Mouse (Mus musculus) heart, postnatal 0 days (tissue): ENCODE measurements around the gene Mid1. TPM values are rescaled to one million over a fixed set of nuclear protein-coding genes. Genes with fewer than 3 reads are reported as not detected.

Experiments
- ATAC-seq: fragments of 200-750 bp; cut with Nextera tagmentation; 2 replicates; pipeline ENCODE4 v1.8.0; 2017; ENCODE audit warnings: low read depth, moderate number of reproducible peaks, moderate library complexity; ENCODE audit not compliant: insufficient read depth
- DNase-seq: peaks from one replicate; pipeline ENCODE4 v3.0.0-alpha.2; 2016; ENCODE audit warnings: low spot score
- H3K27ac ChIP-seq: fragments of 300-500 bp; sonication (generic); 2 replicates; pipeline ENCODE4 v1.5.1; 2014; ENCODE audit warnings: low read depth, mild to moderate bottlenecking
- H3K27me3 ChIP-seq: fragments of 300-500 bp; sonication (generic); 2 replicates; pipeline ENCODE4 v1.6.1; 2014; ENCODE audit warnings: low read length, mixed read lengths; ENCODE audit not compliant: control insufficient read depth, insufficient read depth
- H3K36me3 ChIP-seq: fragments of 300-500 bp; sonication (generic); replicated peaks from 2 replicates; pipeline ENCODE4 v1.6.1; 2014; ENCODE audit warnings: low read length, mixed read lengths; ENCODE audit not compliant: control insufficient read depth, insufficient read depth
- H3K4me1 ChIP-seq: fragments of 300-500 bp; sonication (generic); 2 replicates; pipeline ENCODE4 v1.6.1; 2014; ENCODE audit warnings: antibody characterized with exemption; ENCODE audit not compliant: control insufficient read depth, insufficient read depth
- H3K4me2 ChIP-seq: fragments of 300-500 bp; sonication (generic); 2 replicates; pipeline ENCODE4 v1.6.1; 2014; ENCODE audit warnings: low read depth, mild to moderate bottlenecking, low read length, moderate library complexity
- H3K4me3 ChIP-seq: fragments of 300-500 bp; sonication (generic); 2 replicates; pipeline ENCODE4 v1.5.1; 2014; ENCODE audit warnings: low read depth, low read length
- H3K9ac ChIP-seq: fragments of 300-500 bp; sonication (generic); replicated peaks from 2 replicates; pipeline ENCODE4 v1.6.1; 2014; ENCODE audit warnings: low read depth, low read length, mixed read lengths
- H3K9me3 ChIP-seq: fragments of 300-500 bp; sonication (generic); replicated peaks from 2 replicates; pipeline ENCODE4 v1.6.1; 2016; ENCODE audit warnings: low read length; ENCODE audit not compliant: control insufficient read depth
- CTCF ChIP-seq: IDR thresholded peaks from 2 replicates; pipeline ENCODE4 v1.5.1; 2016; ENCODE audit warnings: antibody characterized with exemption, control low read depth, low read depth
- EP300 ChIP-seq: IDR thresholded peaks from 2 replicates; pipeline ENCODE4 v1.6.1; 2016; ENCODE audit warnings: antibody characterized with exemption, low read depth
- WGBS: fragments of 180-500 bp; shearing (Covaris S2); extraction: QIAGEN DNeasy Blood & Tissue Kit; methylation state at CpG from one replicate; pipeline ENCODE4 v1.1.7; 2014; 5-methylcytosine and 5-hydroxymethylcytosine counted together
- polyA plus RNA-seq: library from polyadenylated mRNA; unstranded; fragments of >200 nt; fragmentation: Nextera tagmentation; extraction: Ambion mirVana; gene quantifications from 2 replicates; pipeline ENCODE4 v1.2.1, GENCODE M21; 2015
- total RNA-seq: library from RNA; depleted of rRNA; stranded (reverse); fragments of >200 nt; gene quantifications from 2 replicates; pipeline ENCODE4 v1.2.3, GENCODE M21; 2014; ENCODE audit warnings: low replicate concordance

The Mid1 gene
- total and polyA plus RNA-seq, 2 experiments from 2014 or later, result 2.8 to 10.6 TPM

- WGBS, result 86% methylated on average over 2 of the region's 2 CpGs
- ATAC-seq (no peak), DNase-seq (no peak)
- Histone ChIP-seq H3K27me3 (no peaks in the 10 kb centered on the region), H3K36me3 (no peaks in the 10 kb centered on the region), H3K4me3 (no peak overlapping the region), H3K27ac (no peak overlapping the region), H3K4me1 (no peaks in the 10 kb centered on the region), H3K4me2 (no peak overlapping the region), H3K9ac (no peak overlapping the region), H3K9me3 (no peaks in the 10 kb centered on the region)
- TF ChIP-seq EP300 (no peak), CTCF (no peak)
These were observed 153.6 kb downstream of the Mid1 start for GRCm38 (mm10) chrX:169838650-169838971.

GRCm38 (mm10) chrX:169843267-169843666 lies 158.3 kb downstream of the Mid1 start:
- Histone ChIP-seq H3K9ac (no peak overlapping the region), H3K27ac (no peak overlapping the region), H3K27me3 (no peaks in the 10 kb centered on the region), H3K4me1 (no peaks in the 10 kb centered on the region), H3K36me3 (no peaks in the 10 kb centered on the region), H3K9me3 (no peaks in the 10 kb centered on the region), H3K4me3 (no peak overlapping the region), H3K4me2 (no peak overlapping the region)
- DNase-seq (no peak), ATAC-seq (no peak)
- 27% methylated on average over 1 of the region's 1 CpGs for WGBS
- TF ChIP-seq CTCF, result no peak

GRCm38 (mm10) chrX:169844150-169844772 lies 159.3 kb downstream of the Mid1 start:
- H3K36me3 ChIP-seq, result no peaks in the 10 kb centered on the region
- H3K27ac ChIP-seq, result no peak overlapping the region
- WGBS, result 59% methylated on average over 5 of the region's 5 CpGs
- no peak overlapping the region for H3K4me2 ChIP-seq
- H3K27me3 ChIP-seq, result no peaks in the 10 kb centered on the region
- no peak for TF ChIP-seq EP300
- no peak for TF ChIP-seq CTCF
- DNase-seq (no peak), ATAC-seq (no peak)
- no peaks in the 10 kb centered on the region for H3K4me1 ChIP-seq
- H3K9ac ChIP-seq, result no peak overlapping the region
- H3K9me3 ChIP-seq, result no peaks in the 10 kb centered on the region
- H3K4me3 ChIP-seq, result no peak overlapping the region

GRCm38 (mm10) chrX:169846187-169846586 lies 161.2 kb downstream of the Mid1 start:
- 60% methylated on average over 3 of the region's 3 CpGs for WGBS

GRCm38 (mm10) chrX:169861194-169861720 lies 176.3 kb downstream of the Mid1 start:
- Histone ChIP-seq H3K27ac (no peak overlapping the region), H3K4me3 (no peak overlapping the region), H3K9ac (no peak overlapping the region), H3K4me1 (no peaks in the 10 kb centered on the region), H3K27me3 (no peaks in the 10 kb centered on the region; the same call in 1 of the 2 replicates), H3K9me3 (no peaks in the 10 kb centered on the region), H3K36me3 (no peaks in the 10 kb centered on the region), H3K4me2 (no peak overlapping the region)
- TF ChIP-seq CTCF (no peak), EP300 (no peak)
- no peak for DNase-seq
- no peak for ATAC-seq
- WGBS, result 64% methylated on average over 2 of the region's 2 CpGs

More at GRCm38 (mm10) chrX:169846187-169846586, 161.2 kb downstream of the Mid1 start:
- Histone ChIP-seq H3K4me1 (no peaks in the 10 kb centered on the region), H3K9ac (no peak overlapping the region), H3K27me3 (no peaks in the 10 kb centered on the region), H3K4me2 (no peak overlapping the region), H3K4me3 (no peak overlapping the region), H3K9me3 (no peaks in the 10 kb centered on the region), H3K27ac (no peak overlapping the region), H3K36me3 (no peaks in the 10 kb centered on the region)
- no peak for TF ChIP-seq EP300
- TF ChIP-seq CTCF, result no peak
- DNase-seq (no peak), ATAC-seq (no peak)

- H3K27ac ChIP-seq, result no peak overlapping the region
- H3K36me3 ChIP-seq, result no peaks in the 10 kb centered on the region
- ATAC-seq (no peak), DNase-seq (no peak)
- no peaks in the 10 kb centered on the region; the same call in 1 of the 2 replicates for H3K27me3 ChIP-seq
- H3K4me2 ChIP-seq, result no peak overlapping the region
- H3K9me3 ChIP-seq, result no peaks in the 10 kb centered on the region
- no peaks in the 10 kb centered on the region for H3K4me1 ChIP-seq
- H3K9ac ChIP-seq, result no peak overlapping the region
- no peak overlapping the region for H3K4me3 ChIP-seq
- TF ChIP-seq EP300 (no peak), CTCF (no peak)
These were observed 177.4 kb downstream of the Mid1 start for GRCm38 (mm10) chrX:169862440-169862839.
